Mouse (Mus musculus) left cerebral cortex, postnatal 10 days (tissue): Measurements from ENCODE around the gene Nt5c2. TPM values are rescaled to one million over a fixed set of nuclear protein-coding genes. Genes with fewer than 3 reads are reported as not detected.

Experiments
- DNase-seq, 2 experiments: peaks; one replicate each; pipeline ENCODE4 v3.0.0; 2021 to 2022; ENCODE audit warnings: low spot score in 2 of 2, mixed read lengths in 1 of 2; ENCODE audit errors: extremely low spot score in 1 of 2
- intact Hi-C: fragments of 180-260 bp; cut with DNase I; formaldehyde crosslinking; loops from one replicate; pipeline ENCODE4 v1.15.1; 2025
- total RNA-seq, 2 experiments: library from RNA; stranded (reverse); gene quantifications; 2 replicates each; pipeline ENCODE4 v1.2.3; 2021

Gene Nt5c2
- total RNA-seq, 2 experiments from 2014 or later = 76.4 to 87.4 TPM

- intact Hi-C loops = no loop called here
These were observed 42.8 kb downstream of the Nt5c2 start for GRCm38 (mm10) chr19:46972159-46972558.

GRCm38 (mm10) chr19:46971712-46972111, 43.2 kb downstream of the Nt5c2 start:
- DNase-seq = no peak

More at GRCm38 (mm10) chr19:46972159-46972558, 42.8 kb downstream of the Nt5c2 start:
- no peak for DNase-seq

GRCm38 (mm10) chr19:46971051-46971689, 43.8 kb downstream of the Nt5c2 start:
- intact Hi-C loops = no loop called here
- no peak for DNase-seq

More at GRCm38 (mm10) chr19:46971712-46972111, 43.2 kb downstream of the Nt5c2 start:
- intact Hi-C loops = no loop called here

- intact Hi-C loops = no loop called here
- DNase-seq = no peak
These were observed 44.7 kb downstream of the Nt5c2 start for GRCm38 (mm10) chr19:46970121-46970729.

- DNase-seq = no peak
- intact Hi-C loops = no loop called here
These were observed 45.5 kb downstream of the Nt5c2 start for GRCm38 (mm10) chr19:46969286-46969985.

- intact Hi-C loops = no loop called here
- no peak for DNase-seq
These were observed 46.1 kb downstream of the Nt5c2 start for GRCm38 (mm10) chr19:46968833-46969232.

- intact Hi-C loops = no loop called here
- no peak for DNase-seq
These were observed 47.1 kb downstream of the Nt5c2 start for GRCm38 (mm10) chr19:46967861-46968260.

GRCm38 (mm10) chr19:46966330-46966729, 48.6 kb downstream of the Nt5c2 start:
- intact Hi-C loops = no loop called here
- no peak for DNase-seq

GRCm38 (mm10) chr19:46965496-46965895, 49.5 kb downstream of the Nt5c2 start:
- intact Hi-C loops = no loop called here
- no peak for DNase-seq

- intact Hi-C loops = no loop called here
- DNase-seq = no peak
These were observed 50.6 kb downstream of the Nt5c2 start for GRCm38 (mm10) chr19:46964353-46964752.

GRCm38 (mm10) chr19:46963440-46963839, 51.5 kb downstream of the Nt5c2 start:
- no peak for DNase-seq
- intact Hi-C loops = no loop called here

GRCm38 (mm10) chr19:46962841-46963240, 52.1 kb downstream of the Nt5c2 start:
- intact Hi-C loops = no loop called here

GRCm38 (mm10) chr19:46962171-46962772, 52.7 kb downstream of the Nt5c2 start:
- intact Hi-C loops = no loop called here
- peak; percentile 54 to 88 for DNase-seq

More at GRCm38 (mm10) chr19:46962841-46963240, 52.1 kb downstream of the Nt5c2 start:
- DNase-seq = no peak

GRCm38 (mm10) chr19:46961652-46962051, 53.3 kb downstream of the Nt5c2 start:
- intact Hi-C loops = no loop called here
- peak; percentile 83 to 94 for DNase-seq

GRCm38 (mm10) chr19:46961047-46961651, 53.8 kb downstream of the Nt5c2 start:
- DNase-seq = no peak
- intact Hi-C loops = no loop called here

GRCm38 (mm10) chr19:46960101-46961046, 54.6 kb downstream of the Nt5c2 start:
- intact Hi-C loops = no loop called here

GRCm38 (mm10) chr19:46959536-46959935, 55.4 kb downstream of the Nt5c2 start:
- intact Hi-C loops = no loop called here
- DNase-seq = no peak

More at GRCm38 (mm10) chr19:46960101-46961046, 54.6 kb downstream of the Nt5c2 start:
- DNase-seq = no peak

GRCm38 (mm10) chr19:46958566-46958965, 56.4 kb downstream of the Nt5c2 start:
- intact Hi-C loops = no loop called here
- no peak for DNase-seq
